In the genomic region with DNA sequence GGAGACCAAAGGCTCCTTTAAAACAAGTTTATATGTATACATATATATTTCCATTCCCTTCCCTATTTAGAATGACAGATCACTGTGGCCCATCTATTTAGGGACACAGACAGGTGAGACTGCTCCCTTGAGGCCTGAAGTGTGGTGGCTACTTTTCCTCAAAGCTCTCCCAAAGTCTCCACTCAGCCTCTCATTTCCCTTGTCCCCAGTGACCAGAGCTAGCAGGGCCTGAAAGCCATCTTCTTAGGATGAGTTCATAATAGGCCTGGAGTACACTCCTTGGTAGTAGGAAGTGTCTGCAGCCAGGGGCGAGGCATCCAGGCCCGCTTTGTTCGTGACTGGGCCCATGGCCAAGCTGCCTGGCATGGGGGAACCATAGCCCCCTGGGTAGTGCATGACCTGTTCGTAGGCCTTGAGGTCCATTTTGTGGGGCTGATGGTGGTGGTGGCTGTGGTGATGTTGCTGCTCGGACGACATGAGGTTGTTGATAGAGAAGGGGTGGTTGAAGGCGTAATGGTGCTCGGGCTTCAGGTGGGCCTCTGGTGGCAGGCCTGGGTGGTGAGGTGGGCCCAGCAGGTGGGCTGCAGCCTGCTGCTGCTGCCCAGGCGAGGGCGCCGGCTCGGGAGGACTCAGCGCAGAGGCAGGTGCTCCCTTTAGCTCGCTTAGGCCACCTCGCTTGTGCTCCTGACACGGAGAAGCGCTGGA, we compare ENCODE assay signal across 12 mouse cellular contexts. TPM values are rescaled to one million over a fixed set of nuclear protein-coding genes. Genes with fewer than 3 reads are reported as not detected.
A peak's percentile ranks its signal among the peaks of the same experiment; 100 is the strongest.
DNase-seq lines count a peak whose midpoint lies in the region; ATAC-seq lines count a peak whose summit lies in the region.
"Had no signal": no experiment of that assay in that cellular context is flagged by ENCODE, and none has a peak within 500 bp of the region (broad histone marks: within the 10 kb centered on the region; RNA-seq: fewer than 3 reads in every experiment).

No protein-coding gene starts in this region.

- no peaks in the 10 kb centered on the region for H3K9me3 ChIP-seq in lung, embryonic 16.5 days (ENCODE audit: control insufficient read depth, low read length)
- H3K9me3 ChIP-seq in liver, embryonic 15.5 days (replicated peaks), result no peaks in the 10 kb centered on the region
- H3K9me3 ChIP-seq in stomach, embryonic 15.5 days, result no peaks in the 10 kb centered on the region
- H3K9me3 ChIP-seq: forebrain, embryonic 15.5 days had no signal

- H3K4me1 ChIP-seq in lung, embryonic 16.5 days (replicated peaks; ENCODE audit: control insufficient read depth, insufficient read depth, low read length), result peaks cover 7% of the 10 kb centered on the region
- peaks cover 6% of the 10 kb centered on the region; the same call in 1 of the 2 replicates for H3K4me1 ChIP-seq in liver, embryonic 15.5 days (replicated peaks)
- peaks cover 9% of the 10 kb centered on the region; the same call in 1 of the 2 replicates for H3K4me1 ChIP-seq in stomach, embryonic 15.5 days

- 10% methylated on average over 17 of the region's 17 CpGs for WGBS in lung, embryonic 16.5 days
- 10% methylated on average over 17 of the region's 17 CpGs for WGBS in liver, embryonic 15.5 days (ENCODE audit: insufficient replicate concordance)
- WGBS in stomach, embryonic 15.5 days, result 17% methylated on average over 17 of the region's 17 CpGs

- no peaks in the 10 kb centered on the region for H3K36me3 ChIP-seq in lung, embryonic 16.5 days (ENCODE audit: control insufficient read depth, insufficient read depth, low read length)
- H3K36me3 ChIP-seq in liver, embryonic 15.5 days (replicated peaks), result no peaks in the 10 kb centered on the region
- H3K36me3 ChIP-seq in stomach, embryonic 15.5 days, result no peaks in the 10 kb centered on the region
- H3K36me3 ChIP-seq: forebrain, embryonic 15.5 days had no signal

- peak overlapping the region; percentile 48 for H3K4me2 ChIP-seq in lung, embryonic 16.5 days (ENCODE audit: low read depth, low read length)
- H3K4me2 ChIP-seq in liver, embryonic 15.5 days, result peak overlapping the region; percentile 52
- peak overlapping the region; percentile 67 for H3K4me2 ChIP-seq in stomach, embryonic 15.5 days
- H3K4me2 ChIP-seq: forebrain, embryonic 15.5 days had no signal

- DNase-seq in embryo, embryonic 10.5 days (ENCODE audit: low spot score), result peak; percentile 32
- DNase-seq in embryo, embryonic 9.5 days (ENCODE audit: extremely low spot score), result no peak
- no peak for DNase-seq in lung, postnatal 10 days
- DNase-seq in ovary, adult 18-20 months (ENCODE audit: low spot score), result no peak
- DNase-seq: kidney, adult 18-20 months had no signal

- ATAC-seq in lung, embryonic 16.5 days (ENCODE audit: low read depth), result no peak
- no peak for ATAC-seq in liver, embryonic 15.5 days (ENCODE audit: insufficient read depth)
- ATAC-seq in stomach, embryonic 15.5 days (ENCODE audit: insufficient read depth, low FRiP score, low read depth), result no peak
- ATAC-seq in megakaryocyte, adult 5-6 weeks (ENCODE audit: poor library complexity, severe bottlenecking), result no peak
- ATAC-seq: forebrain, embryonic 15.5 days had no signal

- H3K27me3 ChIP-seq in lung, embryonic 16.5 days (ENCODE audit: control insufficient read depth, insufficient read depth, low read depth, low read length), result peaks cover 75% of the 10 kb centered on the region
- peaks cover 100% of the 10 kb centered on the region for H3K27me3 ChIP-seq in liver, embryonic 15.5 days
- peaks cover 72% of the 10 kb centered on the region for H3K27me3 ChIP-seq in stomach, embryonic 15.5 days (replicated peaks)

- peak overlapping the region; percentile 98 for H3K27ac ChIP-seq in lung, embryonic 16.5 days (ENCODE audit: low read length)
- no peak overlapping the region for H3K27ac ChIP-seq in liver, embryonic 15.5 days (replicated peaks)
- peak overlapping the region; percentile 86; the same call in 1 of the 2 replicates for H3K27ac ChIP-seq in stomach, embryonic 15.5 days
- H3K27ac ChIP-seq: forebrain, embryonic 15.5 days had no signal

- H3K9ac ChIP-seq in lung, embryonic 16.5 days (ENCODE audit: low read length), result peak overlapping the region; percentile 79
- no peak overlapping the region for H3K9ac ChIP-seq in liver, embryonic 15.5 days
- peak overlapping the region; percentile 10; the same call in 1 of the 2 replicates for H3K9ac ChIP-seq in stomach, embryonic 15.5 days
- H3K9ac ChIP-seq: forebrain, embryonic 15.5 days had no signal

- H3K4me3 ChIP-seq in lung, embryonic 16.5 days (ENCODE audit: low read length), result peak overlapping the region; percentile 59
- peak overlapping the region; percentile 48 for H3K4me3 ChIP-seq in liver, embryonic 15.5 days (replicated peaks)
- peak overlapping the region; percentile 50 for H3K4me3 ChIP-seq in stomach, embryonic 15.5 days (replicated peaks)
- H3K4me3 ChIP-seq: forebrain, embryonic 15.5 days had no signal

RNA-seq across cellular contexts. Expression of a gene that starts 3.3 kb away (rescaled TPM):
- polyA plus RNA-seq in lung, embryonic 16.5 days (2015; fragmentation: Nextera tagmentation; extraction: Ambion mirVana), result 32.6 and 38.1 TPM in 2 replicates
- polyA plus RNA-seq in liver, embryonic 15.5 days (2015; fragmentation: Nextera tagmentation; extraction: Ambion mirVana), result 3.9 and 4.3 TPM in 2 replicates
- 13.0 and 18.4 TPM in 2 replicates for polyA plus RNA-seq in stomach, embryonic 15.5 days (2015; fragmentation: Nextera tagmentation; extraction: Ambion mirVana)
- total RNA-seq in megakaryocyte, adult 5-6 weeks (2015), result not detected in 2 replicates
- not detected in 2 replicates for total RNA-seq in megakaryocyte, adult 5-6 weeks (2017)
- total RNA-seq: left cerebral cortex, adult 8-10 months had no signal
- polyA plus RNA-seq: cortical plate, adult 2 months; forebrain, embryonic 15.5 days had no signal
